Mouse (Mus musculus) spleen, adult 2 months (tissue): ENCODE measurements around the gene Dph7. TPM values are rescaled to one million over a fixed set of nuclear protein-coding genes. Genes with fewer than 3 reads are reported as not detected.
"Not testable (repeated sequence)": the region's sequence is repeated elsewhere in the genome, so short reads cannot be mapped to it uniquely, and the experiment has no call there.

Experiments used
- DNase-seq, 2 experiments: peaks; one replicate each; pipeline versions ENCODE4 v3.0.0 to v3.0.0-alpha.2; 2012 to 2021; ENCODE audit warnings: low spot score in 2 of 2, low read depth in 1 of 2
- H3K27ac ChIP-seq: fragments of 200-500 bp; 2 replicates; pipeline ENCODE4 v1.5.1; 2012; ENCODE audit warnings: low read length, inconsistent platforms; ENCODE audit not compliant: insufficient read depth
- H3K27me3 ChIP-seq: fragments of 200-500 bp; 2 replicates; pipeline ENCODE4 v1.6.1; 2012; ENCODE audit warnings: mild to moderate bottlenecking, moderate library complexity, low read length, inconsistent platforms; ENCODE audit not compliant: control insufficient read depth, insufficient read depth
- H3K36me3 ChIP-seq: fragments of 200-500 bp; 2 replicates; pipeline ENCODE4 v1.6.1; 2012; ENCODE audit warnings: mild to moderate bottlenecking, low read length, inconsistent platforms; ENCODE audit not compliant: control insufficient read depth, insufficient read depth
- H3K4me1 ChIP-seq: fragments of 200-500 bp; 2 replicates; pipeline ENCODE4 v1.6.1; 2011; ENCODE audit warnings: inconsistent platforms; ENCODE audit not compliant: control insufficient read depth, insufficient read depth, insufficient read length
- H3K4me3 ChIP-seq: fragments of 200-500 bp; 2 replicates; pipeline ENCODE4 v1.5.1; 2011; ENCODE audit warnings: mild to moderate bottlenecking, inconsistent platforms; ENCODE audit not compliant: insufficient read depth, insufficient read length; ENCODE audit errors: extremely low read depth
- CTCF ChIP-seq: fragments of 200-500 bp; IDR thresholded peaks from 2 replicates; pipeline ENCODE4 v1.5.1; 2011; ENCODE audit warnings: mild to moderate bottlenecking, inconsistent platforms; ENCODE audit not compliant: insufficient read depth, insufficient read length, insufficient replicate concordance; ENCODE audit errors: extremely low read depth
- POLR2A ChIP-seq: fragments of 200-500 bp; IDR thresholded peaks from 2 replicates; pipeline ENCODE4 v1.6.1; 2011; ENCODE audit warnings: low read depth, low read length, inconsistent platforms
- WGBS: fragments of 180-500 bp; shearing (Covaris S2); methylation state at CpG from one replicate; pipeline ENCODE4 v1.1.7; 2018; 5-methylcytosine and 5-hydroxymethylcytosine counted together
- polyA plus RNA-seq: library from polyadenylated mRNA; depleted of rRNA; stranded (reverse); fragments of >200 nt; gene quantifications from 2 replicates; pipeline ENCODE4 v1.2.3, GENCODE M21; 2012

Gene Dph7
- polyA plus RNA-seq, 1 experiment, result 16.0 TPM

DNA sequence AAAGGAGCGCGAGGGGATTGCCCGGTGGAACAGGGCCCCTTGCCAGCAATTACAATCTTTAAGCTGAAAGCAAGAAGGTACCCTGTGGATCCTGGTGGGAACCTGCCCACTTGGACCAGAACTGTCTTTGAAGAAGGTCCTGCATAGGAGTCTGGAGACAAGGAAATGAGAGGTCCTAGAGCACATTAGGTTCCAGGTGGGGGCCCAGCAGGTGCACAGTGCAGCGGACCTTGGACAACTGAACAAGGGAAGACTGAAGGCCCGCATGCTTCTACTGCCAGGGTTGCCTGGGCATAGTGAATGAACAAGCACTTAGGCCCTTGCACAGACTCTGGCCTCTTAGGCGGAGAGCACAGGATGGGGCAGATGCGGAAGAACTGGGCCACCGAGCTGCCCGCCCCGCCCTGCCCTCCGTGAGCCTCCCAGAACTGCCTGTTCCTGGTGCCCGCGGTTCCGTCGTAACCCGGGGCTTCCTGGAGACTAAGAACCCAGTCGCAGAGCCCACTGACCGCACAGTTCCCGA lies 27.7 kb upstream of the Dph7 start:
- peaks cover 8% of the 10 kb centered on the region; the same call in 1 of the 2 replicates for H3K4me1 ChIP-seq
- H3K36me3 ChIP-seq, result no peaks in the 10 kb centered on the region
- 3% methylated on average over 18 of the region's 19 CpGs for WGBS
- no peak for DNase-seq
- no peaks in the 10 kb centered on the region for H3K27me3 ChIP-seq
- TF ChIP-seq POLR2A (no peak), CTCF (no peak)
- H3K27ac ChIP-seq, result peak overlapping the region; percentile 95
- peak overlapping the region; percentile 73 for H3K4me3 ChIP-seq

DNA sequence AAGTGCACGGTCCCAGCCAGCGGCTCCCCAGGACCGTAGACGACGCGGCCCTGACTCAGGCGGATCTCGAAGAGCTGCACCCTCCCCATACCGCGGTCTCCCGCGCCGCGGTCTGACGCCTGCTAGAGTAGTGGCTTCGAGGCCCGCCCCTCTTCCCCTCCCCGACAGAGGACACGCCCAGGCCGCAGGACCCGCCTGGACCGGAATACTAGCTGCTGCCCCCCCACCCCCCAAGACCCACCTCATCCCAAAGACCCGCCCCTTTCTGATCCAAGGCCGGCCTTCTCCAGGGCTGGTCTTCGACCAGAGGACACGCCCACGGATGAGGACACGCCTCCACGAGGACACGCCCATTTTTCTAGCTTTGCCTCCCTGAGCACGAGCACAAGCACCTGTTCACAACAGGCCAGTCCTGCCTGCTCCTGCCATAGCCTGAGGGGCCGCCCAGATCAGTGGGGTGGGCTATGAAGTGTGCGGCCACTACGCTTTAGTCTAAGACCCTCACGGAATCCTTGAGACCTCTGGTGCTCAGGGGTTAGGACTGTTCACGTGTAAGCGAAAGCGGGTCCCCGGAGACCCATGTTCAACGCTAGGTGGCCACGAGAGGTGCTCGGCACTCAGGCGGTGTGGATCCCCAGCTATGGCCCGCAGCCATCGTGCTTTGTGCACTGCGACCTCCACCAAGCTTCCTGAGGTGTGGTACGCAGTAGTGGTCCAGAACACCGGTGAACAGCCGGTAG lies 27.0 kb upstream of the Dph7 start, which contains the start of gene Arrdc1:
TSS of gene Arrdc1 (minus strand) at position 196 of the 740 bp plus-strand sequence.
- DNase-seq, result peak; percentile 93 to 97
- Histone ChIP-seq H3K36me3 (no peaks in the 10 kb centered on the region), H3K4me3 (peak within 1 kb of the TSS; percentile 73), H3K4me1 (peaks cover 8% of the 10 kb centered on the region; the same call in 1 of the 2 replicates), H3K27ac (peak within 1 kb of the TSS; percentile 95), H3K27me3 (no peaks in the 10 kb centered on the region)
- under 1% methylated on average over 48 of the region's 49 CpGs for WGBS
- TF ChIP-seq POLR2A (peak; percentile 85), CTCF (peak; percentile 47; the same call in 1 of the 2 replicates)

DNA sequence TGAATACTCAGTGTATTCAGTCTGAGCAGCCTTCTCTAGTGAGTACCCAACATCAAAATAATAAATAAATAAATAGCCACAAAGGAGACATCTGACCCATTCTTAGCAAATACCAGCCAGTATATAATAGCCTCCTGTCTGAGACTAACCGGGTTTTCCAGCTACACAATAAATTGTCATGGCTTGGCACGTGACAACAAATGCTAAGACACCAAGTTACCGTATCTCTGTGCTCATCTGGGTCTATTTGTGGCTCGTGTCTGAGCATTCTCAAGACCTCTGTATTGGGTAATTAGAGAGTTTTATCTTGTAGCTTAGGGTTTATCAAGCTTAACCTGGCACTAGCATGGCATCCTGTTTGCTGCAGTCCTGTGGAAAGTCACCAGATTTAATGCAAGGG lies 20.1 kb upstream of the Dph7 start:
- Histone ChIP-seq H3K4me1 (no peaks in the 10 kb centered on the region), H3K27ac (no peak overlapping the region), H3K4me3 (no peak overlapping the region), H3K36me3 (no peaks in the 10 kb centered on the region), H3K27me3 (no peaks in the 10 kb centered on the region)
- TF ChIP-seq CTCF, result no peak
- no peak for TF ChIP-seq POLR2A
- 86% methylated on average over 4 of the region's 4 CpGs for WGBS
- no peak for DNase-seq

DNA sequence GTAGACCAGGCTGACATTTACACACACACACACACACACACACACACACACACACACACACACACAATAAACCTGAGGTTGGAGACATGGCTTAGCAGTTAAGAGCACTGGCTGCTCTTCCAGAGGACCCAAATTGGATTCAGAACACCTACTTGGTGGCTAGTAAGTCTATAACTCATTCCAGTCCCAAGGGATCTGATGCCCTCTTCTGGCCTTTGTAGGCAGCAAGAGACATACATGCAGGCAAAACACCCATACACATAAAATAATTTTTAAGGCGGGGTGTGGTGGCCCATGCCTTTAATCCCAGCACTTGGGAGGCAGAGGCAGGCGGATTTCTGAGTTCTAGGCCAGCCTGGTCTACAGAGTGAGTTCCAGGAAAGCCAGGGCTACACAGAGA lies 17.9 kb upstream of the Dph7 start:
- H3K36me3 ChIP-seq, H3K27ac ChIP-seq, H3K27me3 ChIP-seq, H3K4me1 ChIP-seq, H3K4me3 ChIP-seq: not testable (repeated sequence)
- DNase-seq, result peak; percentile 34 to 45
- 42% methylated on average over 2 of the region's 2 CpGs for WGBS
- peak; percentile 2; the same call in 1 of the 2 replicates for TF ChIP-seq CTCF

DNA sequence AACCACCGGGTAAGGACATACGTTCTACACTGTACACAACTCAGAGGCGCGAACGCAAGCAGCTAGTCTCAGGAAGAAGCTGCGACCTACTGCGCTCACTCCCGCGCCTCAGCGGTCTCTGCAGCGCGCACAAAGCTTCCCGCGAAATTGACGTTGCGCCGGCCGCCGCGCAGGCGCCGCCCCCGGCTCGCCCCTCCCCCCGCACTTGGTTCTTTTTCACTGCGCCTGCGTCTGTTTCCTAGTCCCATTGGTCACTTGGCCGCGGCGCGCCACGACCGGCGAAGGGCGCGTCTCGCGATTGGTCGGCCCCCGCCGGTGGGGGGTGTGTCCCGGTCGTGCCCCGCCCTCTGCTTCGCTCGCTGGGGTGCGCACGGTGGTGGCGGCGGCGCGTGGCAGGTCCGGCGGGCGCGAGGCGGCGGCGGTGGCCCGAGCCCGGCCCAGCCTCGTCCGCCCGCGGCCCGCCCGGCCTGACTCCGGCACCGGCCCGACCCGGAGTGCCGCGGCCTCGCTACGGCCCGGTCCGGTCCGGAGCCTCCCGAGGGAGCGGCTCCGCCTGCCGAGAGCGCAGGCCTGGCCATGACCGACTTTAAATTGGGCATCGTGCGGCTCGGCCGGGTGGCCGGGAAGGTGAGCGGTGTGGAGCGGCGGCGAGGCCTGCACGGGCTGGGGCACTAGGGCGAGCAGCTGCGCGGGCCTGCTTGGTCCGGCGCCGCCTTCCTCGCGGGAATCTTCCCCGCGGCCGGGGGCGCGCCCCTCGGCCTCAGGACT lies 12.6 kb upstream of the Dph7 start, which contains the start of gene Zmynd19:
TSS of gene Zmynd19 (plus strand) at position 372 of the 768 bp plus-strand sequence.
- WGBS, result under 1% methylated on average over 107 of the region's 108 CpGs
- DNase-seq, result peak; percentile 88 to 97
- H3K27ac ChIP-seq, result peak within 1 kb of the TSS; percentile 57
- H3K36me3 ChIP-seq, result peaks cover 4% of the 10 kb centered on the region
- H3K4me1 ChIP-seq, result peaks cover 4% of the 10 kb centered on the region
- no peak; the same call in 1 of the 2 replicates for TF ChIP-seq POLR2A
- TF ChIP-seq CTCF, result no peak
- peak within 1 kb of the TSS; percentile 91 for H3K4me3 ChIP-seq
- no peaks in the 10 kb centered on the region for H3K27me3 ChIP-seq

DNA sequence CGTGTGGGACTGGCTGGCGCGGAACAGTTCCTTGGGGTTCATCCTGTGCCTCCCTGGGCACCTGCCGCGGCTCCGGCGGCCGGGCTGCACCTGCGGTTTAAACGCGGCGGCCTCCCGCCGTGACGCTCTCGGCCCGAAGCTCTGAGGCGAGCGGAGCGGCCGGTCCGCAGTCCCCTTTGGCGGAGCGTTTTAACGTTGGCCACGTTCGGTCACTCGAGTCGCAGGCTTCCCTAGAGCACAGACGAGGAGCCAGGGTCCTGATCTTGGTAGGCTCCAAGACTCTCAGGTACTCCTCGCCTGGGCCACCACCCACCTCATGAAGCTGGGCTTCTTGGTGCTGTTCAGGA lies 12.0 kb upstream of the Dph7 start:
- no peaks in the 10 kb centered on the region for H3K27me3 ChIP-seq
- peak overlapping the region; percentile 18; the same call in 1 of the 2 replicates for H3K27ac ChIP-seq
- DNase-seq, result no peak
- peak overlapping the region; percentile 91 for H3K4me3 ChIP-seq
- H3K4me1 ChIP-seq, result peaks cover 4% of the 10 kb centered on the region
- peaks cover 5% of the 10 kb centered on the region for H3K36me3 ChIP-seq
- TF ChIP-seq CTCF, result no peak
- no peak for TF ChIP-seq POLR2A
- WGBS, result under 1% methylated on average over 29 of the region's 31 CpGs
